Mouse (Mus musculus) sigmoid colon, adult 10 weeks (tissue): ENCODE results near the gene Olfr1120. TPM values are rescaled to one million over a fixed set of nuclear protein-coding genes. Genes with fewer than 3 reads are reported as not detected.

Experiments used
- polyA plus RNA-seq: library from polyadenylated mRNA; stranded (reverse); fragments of 350-450 nt; fragmentation: Illumina TruSeq; extraction: RNeasy Lipid Tissue Mini Kit (QIAGEN cat#74804); gene quantifications from one replicate; pipeline ENCODE4 v1.2.3, GENCODE M21; 2014; ENCODE audit warnings: low read depth, low replicate concordance

The Olfr1120 gene
- not detected for polyA plus RNA-seq

DNA sequence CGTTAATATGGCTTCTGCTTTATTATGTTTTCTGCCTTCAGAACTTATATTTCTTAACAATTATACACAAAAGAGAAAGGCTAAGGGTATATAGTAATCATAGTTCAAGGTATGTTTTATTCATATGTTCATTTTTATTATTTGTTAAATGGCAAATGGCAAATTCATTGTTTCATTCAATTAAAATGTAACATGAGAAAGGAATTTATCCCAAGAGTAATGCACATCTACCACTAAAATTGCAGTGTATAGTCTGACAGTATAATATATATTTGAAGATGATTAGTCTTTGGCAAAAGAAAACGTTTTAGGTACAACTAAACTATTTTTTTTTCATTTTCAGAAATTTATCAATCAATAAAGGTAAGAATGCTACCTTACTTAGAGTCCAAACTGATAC is at the start of gene Olfr1120:
Olfr1120 (plus strand) TSS at position 301 of the 400 bp plus-strand sequence.

DNA sequence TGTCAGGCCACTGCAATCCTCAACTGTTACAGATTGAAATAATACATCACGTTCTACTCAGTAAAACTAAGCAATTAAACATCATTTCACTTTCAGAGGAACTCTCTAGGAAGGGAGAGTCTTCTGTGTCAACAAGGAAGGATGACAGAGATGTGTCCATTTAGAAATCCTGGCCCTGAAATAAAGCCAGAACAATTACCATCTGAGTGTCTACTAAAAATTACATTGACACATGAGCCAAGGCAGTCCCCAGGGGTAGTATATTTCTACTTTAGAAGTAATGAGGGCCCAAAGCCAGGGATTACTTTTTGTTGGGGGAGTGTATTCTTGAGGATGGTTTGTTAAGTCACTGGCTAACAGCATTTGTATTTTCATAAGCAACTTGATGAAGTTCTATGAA is 47.3 kb upstream of the Olfr1120 start, which contains the start of gene Olfr1118:
Olfr1118 (plus strand) TSS at position 301 of the 400 bp plus-strand sequence.

DNA sequence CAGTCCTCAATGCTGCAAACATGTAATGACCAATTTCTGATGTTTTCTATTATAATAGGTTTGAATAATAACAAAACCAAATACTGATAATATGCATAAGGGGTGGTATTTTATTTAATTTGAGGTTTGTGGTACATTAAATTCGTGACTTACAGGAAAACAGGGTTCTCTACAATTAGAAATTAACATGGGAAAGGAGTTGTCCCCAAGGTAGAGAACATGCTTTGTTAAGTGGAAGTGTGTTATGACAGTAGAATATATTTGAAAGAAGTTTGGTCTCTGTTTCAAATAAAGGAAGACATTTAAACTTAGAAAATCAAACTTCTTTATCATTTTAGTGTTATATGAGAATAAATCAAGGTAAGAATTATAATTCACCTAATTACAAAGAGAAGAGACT is 15.0 kb downstream of the Olfr1120 start, which contains the start of gene Olfr1121:
Olfr1121 (plus strand) TSS at position 301 of the 400 bp plus-strand sequence.

DNA sequence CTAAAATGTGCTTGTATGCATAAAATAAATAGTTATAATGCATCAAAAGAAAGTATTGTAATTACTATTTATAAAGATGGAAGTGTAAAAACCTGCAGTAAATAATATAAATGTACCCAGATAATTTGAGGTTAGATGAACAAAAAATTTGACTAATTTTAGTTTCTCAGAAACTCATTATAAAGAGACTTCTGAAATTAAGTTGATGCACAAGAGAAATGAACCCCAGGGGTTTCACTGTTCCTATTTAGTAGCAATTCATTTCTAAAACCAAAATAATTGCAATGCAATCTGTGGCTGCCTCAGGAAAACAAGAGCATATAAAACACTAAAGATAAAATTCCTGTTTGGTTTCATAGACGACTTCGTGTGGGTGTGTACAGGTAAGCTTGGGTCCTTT is 30.9 kb downstream of the Olfr1120 start, which contains the start of gene Olfr1122:
Olfr1122 (plus strand) TSS at position 301 of the 400 bp plus-strand sequence.

Other genes starting within 250 kb of the Olfr1120 start
- not detected for gene Olfr259, start 240.2 kb upstream of the Olfr1120 start, polyA plus RNA-seq
- not detected for gene Olfr1110, start 214.5 kb upstream of the Olfr1120 start, polyA plus RNA-seq
- not detected for gene Olfr1111, start 202.2 kb upstream of the Olfr1120 start, polyA plus RNA-seq
- not detected for gene Olfr1112, start 167.0 kb upstream of the Olfr1120 start, polyA plus RNA-seq
- gene Olfr1113, start 145.8 kb upstream of the Olfr1120 start, polyA plus RNA-seq: not detected
- not detected for gene Olfr1115, start 106.8 kb upstream of the Olfr1120 start, polyA plus RNA-seq
- not detected for gene Olfr1116, start 87.3 kb upstream of the Olfr1120 start, polyA plus RNA-seq
- gene Olfr1118, start 47.2 kb upstream of the Olfr1120 start, polyA plus RNA-seq: not detected
- not detected for gene Olfr1121, start 15.1 kb downstream of the Olfr1120 start, polyA plus RNA-seq
- gene Olfr1122, start 31.0 kb downstream of the Olfr1120 start, polyA plus RNA-seq: not detected
- not detected for gene Olfr1123, start 61.8 kb downstream of the Olfr1120 start, polyA plus RNA-seq
- gene Olfr1124, start 75.5 kb downstream of the Olfr1120 start, polyA plus RNA-seq: not detected
- gene Olfr1126, start 99.1 kb downstream of the Olfr1120 start, polyA plus RNA-seq: not detected
- not detected for gene Pramel7, start 142.3 kb downstream of the Olfr1120 start, polyA plus RNA-seq
- gene Pramel6, start 151.8 kb downstream of the Olfr1120 start, polyA plus RNA-seq: not detected
- not detected for gene Olfr153, start 177.0 kb downstream of the Olfr1120 start, polyA plus RNA-seq
- gene Olfr1128, start 190.7 kb downstream of the Olfr1120 start, polyA plus RNA-seq: not detected
- not detected for gene Olfr1129, start 219.1 kb downstream of the Olfr1120 start, polyA plus RNA-seq